Mouse (Mus musculus) embryonic fibroblast, embryonic 13.5 days (primary cell): ENCODE results near the gene Tnrc6b.

Source experiments
- CTCF ChIP-seq: IDR thresholded peaks from 2 replicates; pipeline ENCODE4 v1.5.1; 2011; ENCODE audit warnings: mild to moderate bottlenecking, control low read depth, low read length, moderate library complexity, borderline replicate concordance; ENCODE audit not compliant: insufficient read depth
- POLR2A ChIP-seq: IDR thresholded peaks from 2 replicates; pipeline ENCODE4 v1.6.1; 2011; ENCODE audit warnings: low read depth, mild to moderate bottlenecking, control low read depth, low read length, moderate library complexity

GRCm38 (mm10) chr15:80748979-80749378 lies 37.9 kb downstream of the Tnrc6b start:
- TF ChIP-seq CTCF = no peak
- TF ChIP-seq POLR2A = no peak
